Mouse (Mus musculus) megakaryocyte-erythroid progenitor cell, adult 5-6 weeks (primary cell): ENCODE measurements around the gene Sars. TPM values are rescaled to one million over a fixed set of nuclear protein-coding genes. Genes with fewer than 3 reads are reported as not detected.

Source experiments
- ATAC-seq: replicated peaks from 2 replicates; pipeline ENCODE4 v1.8.0; 2016; ENCODE audit warnings: mild to moderate bottlenecking, inconsistent platforms; ENCODE audit not compliant: severe bottlenecking, poor library complexity, low FRiP score, low TSS enrichment
- total RNA-seq, 2 experiments: library from RNA; stranded (forward) in 1 of 2; stranded (reverse) in 1 of 2; fragments of 200-1000, 215-1000 nt in 1 of 2; fragments of >200 nt in 1 of 2; fragmentation: Nextera tagmentation in 1 of 2; gene quantifications; 2 replicates each; pipeline ENCODE4 v1.2.3; 2014 to 2017

Gene Sars
- total RNA-seq, 2 experiments from 2014 or later = 58.8 to 521 TPM

DNA sequence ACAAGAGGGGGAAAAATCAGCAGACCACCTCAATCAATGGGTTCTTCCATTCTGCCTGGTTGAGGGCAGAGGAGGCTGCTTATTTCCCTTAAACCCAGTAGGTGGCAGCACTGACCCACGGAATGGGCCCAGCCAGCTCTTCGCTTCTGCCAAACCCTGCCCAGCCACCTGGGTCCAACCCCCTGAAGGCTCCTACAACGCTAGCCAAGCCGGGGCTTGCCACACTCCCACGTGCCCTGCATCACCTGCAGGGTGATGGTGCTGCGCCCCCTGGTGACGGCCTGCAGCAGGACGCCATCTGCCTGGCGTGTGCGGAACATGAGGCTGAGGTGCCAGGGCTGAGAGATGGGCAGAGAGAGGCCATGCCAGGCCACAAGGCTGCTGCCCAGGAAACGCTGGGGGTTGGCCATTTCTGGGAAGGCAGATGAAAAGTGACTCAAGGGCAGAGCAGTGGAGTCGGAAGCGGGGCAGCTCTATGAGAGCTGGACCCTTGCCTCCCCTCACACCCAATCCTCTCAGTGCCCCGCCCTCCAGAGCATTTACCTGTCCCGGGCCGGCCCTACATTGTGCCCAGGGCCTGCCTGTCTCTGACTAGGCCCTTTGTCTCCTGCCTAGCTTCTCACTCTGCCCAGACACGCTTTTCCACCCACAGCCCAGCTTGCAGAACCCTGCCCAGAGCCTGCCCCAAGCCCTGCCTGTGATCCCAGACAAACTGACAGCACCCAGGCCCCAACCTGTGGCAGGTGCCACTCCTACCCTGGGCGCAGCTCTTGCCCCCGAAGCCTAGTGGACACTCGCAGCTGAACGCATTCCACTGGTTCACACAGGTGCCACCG lies 43.1 kb downstream of the Sars start:
- ATAC-seq = peak; percentile 94

DNA sequence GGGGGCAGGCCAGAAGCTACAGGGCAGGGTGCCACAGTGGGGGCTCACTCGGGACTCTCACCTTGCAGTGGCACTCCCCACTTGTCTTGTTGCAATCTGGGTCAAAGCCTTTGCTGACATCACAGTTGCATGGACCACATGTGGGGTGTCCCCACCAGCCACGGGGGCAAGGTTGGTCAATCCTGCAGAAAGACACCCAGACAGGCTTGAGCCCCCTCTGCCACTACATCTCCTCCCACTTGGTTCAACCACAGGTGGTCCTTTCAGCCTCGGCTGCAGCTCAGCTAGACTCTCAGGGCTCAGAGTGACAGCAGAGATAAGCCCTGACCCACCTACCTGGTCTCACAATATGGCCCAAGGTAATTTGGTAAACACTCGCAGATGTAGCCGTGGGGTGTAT lies 44.6 kb downstream of the Sars start:
- ATAC-seq = no peak

DNA sequence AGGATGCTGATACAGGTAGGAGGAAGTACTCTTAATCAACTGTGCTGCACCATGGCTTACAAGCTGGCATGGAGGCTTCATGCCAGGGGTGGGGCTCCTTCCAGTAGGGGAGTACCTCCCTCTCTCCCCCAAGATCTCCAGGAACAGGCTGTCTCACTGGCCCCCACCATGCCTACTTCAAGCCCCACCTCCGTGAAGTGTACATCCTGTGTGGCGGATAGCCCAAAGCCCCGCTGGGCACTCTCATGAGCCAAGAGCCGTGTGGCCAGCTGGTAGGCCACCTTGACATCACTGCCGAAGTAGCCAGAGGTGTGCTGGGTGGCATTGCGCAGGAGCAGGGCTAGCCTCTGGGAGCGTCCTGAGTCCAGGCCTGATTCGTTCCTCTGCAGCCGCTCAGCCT lies 46.7 kb downstream of the Sars start:
- ATAC-seq = no peak

DNA sequence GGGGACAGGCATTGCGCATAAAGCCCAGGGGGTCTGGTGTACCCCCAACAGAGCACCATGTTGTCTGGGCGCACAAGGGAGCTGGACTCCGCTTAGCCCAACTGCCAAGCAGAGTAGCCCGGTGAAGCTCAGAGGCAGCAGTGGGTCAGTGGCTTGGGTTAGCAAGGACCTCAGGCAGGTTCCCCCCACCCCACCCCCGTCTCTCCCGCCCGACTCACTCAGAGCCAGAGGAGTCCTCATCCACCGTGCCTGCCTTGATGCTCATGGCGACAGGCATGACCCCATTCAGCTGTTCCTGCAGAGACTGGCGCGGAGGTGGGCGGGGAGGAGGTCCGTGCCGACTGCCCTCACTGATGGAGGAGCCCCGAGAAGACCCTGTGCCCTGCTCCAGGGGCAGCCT lies 52.2 kb downstream of the Sars start:
- no peak for ATAC-seq

DNA sequence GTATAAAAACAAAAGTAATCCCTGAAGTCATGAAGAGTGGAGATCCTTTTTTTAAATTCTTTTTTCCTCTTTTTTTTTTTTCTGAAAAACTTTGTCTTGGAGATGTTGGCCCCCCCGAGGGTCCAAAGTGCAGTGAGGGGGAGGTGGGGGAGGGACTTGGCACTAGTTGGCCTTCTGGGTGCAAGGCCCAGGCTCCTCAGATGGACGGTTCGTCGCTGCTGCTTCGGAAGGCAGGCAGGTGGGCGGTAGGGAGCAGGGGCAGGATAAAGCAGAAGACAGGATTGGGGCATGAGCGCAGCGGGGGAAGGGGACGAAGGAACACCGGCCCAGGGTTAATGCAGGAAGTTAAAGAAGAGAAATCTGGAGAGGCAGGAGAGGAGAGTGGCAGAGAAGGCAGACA lies 52.7 kb downstream of the Sars start:
- ATAC-seq = no peak

DNA sequence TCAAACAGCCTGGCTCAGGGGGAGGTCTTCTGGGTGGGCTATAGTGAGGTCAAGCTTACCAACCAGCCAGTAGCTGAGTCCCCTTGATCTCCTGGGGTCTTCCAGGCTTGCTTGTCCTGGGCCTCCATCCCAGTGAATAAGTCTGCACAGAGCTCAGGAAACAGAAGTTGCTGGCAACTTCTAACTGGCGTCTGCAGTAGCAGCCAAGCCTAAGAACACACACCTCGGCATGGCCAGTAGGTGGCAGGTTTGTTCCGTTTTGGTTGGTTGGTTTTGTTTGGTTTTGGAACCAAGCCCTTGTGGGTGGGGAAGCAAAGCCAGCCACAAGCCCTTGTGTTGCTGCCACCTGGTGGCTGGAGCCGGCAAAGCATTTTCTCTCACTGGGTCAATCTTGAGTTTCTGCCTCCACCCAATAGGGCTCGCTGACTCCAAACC lies 55.9 kb downstream of the Sars start:
- ATAC-seq = peak; percentile 86

DNA sequence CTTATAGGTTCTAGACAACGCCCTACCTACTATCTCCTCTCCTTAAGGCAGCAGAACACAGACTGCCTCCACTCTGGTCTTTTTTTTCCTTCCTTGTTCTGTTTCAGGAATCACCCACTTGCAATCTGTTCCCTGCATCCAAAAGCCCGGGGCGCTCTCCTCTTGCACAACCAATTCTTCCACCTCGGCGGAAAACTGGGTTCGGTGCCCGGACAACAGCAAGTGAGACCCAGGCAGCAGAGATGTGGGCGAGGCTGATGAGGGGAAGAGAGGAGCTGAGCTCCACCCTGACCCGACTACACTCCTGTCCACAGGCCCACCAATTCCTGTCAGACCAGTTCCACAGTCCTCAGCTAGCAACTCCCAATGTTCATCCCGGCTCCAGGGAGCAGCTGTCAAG lies 58.8 kb downstream of the Sars start:
- ATAC-seq = no peak

DNA sequence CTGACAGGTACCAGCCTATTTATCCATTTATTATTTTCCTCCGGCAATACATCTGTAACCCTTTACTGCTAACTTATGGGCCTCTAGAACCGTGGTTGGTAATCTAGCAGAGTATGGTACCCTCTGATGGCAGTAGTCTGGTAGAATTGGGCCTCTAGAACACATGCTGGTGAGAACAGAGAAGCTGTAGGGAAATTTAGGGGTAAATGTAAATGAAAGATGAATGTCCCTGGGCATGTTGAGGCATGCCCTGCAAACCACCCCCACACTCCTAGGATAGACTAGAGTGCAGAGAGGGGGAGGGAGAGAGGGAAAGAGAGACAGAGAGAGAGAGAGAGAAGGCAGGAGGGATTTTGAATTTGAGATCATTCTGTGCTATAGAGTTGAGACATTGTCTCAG lies 60.6 kb downstream of the Sars start:
- no peak for ATAC-seq

DNA sequence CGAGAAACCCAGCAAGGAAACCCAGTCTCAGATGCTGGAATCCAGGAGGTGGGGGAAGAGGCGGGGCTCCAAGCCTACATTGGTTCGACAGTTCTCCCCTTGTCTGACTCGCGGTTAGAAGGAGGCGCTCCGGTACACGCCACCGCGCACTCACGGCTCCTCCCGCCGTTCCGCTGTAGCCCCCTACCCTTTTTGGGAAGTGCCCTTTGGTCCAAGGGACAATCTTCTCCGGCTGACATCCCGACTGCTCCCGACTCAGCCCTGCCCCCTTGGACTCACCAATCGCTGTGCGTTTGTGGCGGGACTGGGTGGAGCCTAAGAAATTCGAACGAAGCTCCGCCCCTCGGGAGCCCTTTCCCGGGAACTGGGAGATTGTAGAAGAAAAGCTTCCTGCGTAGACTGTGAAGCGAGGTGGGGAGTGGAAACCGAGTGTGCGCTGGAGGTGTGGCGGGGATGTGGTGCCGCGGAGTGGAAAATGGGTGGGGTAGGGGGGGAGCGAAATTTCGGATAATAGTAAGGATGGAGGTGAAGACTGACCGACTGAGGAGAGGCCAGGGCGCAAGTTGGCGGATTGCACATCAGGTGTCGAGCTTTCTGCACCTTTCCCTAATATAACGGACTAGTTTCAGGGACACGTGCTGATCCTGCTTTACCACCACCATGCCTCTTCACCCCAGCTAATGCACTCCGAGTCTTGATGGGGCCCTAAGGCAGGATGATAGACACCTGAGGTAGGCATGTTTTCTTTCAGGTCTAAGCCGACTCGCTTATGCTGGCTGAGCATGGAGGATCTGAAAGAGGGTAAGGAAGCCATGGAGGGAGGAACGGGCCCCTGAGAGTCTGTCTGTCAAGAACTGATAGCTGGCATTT lies 61.3 kb downstream of the Sars start, which contains the start of gene Psrc1:
TSS of gene Psrc1 (plus strand) at position 355 of the 870 bp plus-strand sequence.
- peak; percentile 74 for ATAC-seq

DNA sequence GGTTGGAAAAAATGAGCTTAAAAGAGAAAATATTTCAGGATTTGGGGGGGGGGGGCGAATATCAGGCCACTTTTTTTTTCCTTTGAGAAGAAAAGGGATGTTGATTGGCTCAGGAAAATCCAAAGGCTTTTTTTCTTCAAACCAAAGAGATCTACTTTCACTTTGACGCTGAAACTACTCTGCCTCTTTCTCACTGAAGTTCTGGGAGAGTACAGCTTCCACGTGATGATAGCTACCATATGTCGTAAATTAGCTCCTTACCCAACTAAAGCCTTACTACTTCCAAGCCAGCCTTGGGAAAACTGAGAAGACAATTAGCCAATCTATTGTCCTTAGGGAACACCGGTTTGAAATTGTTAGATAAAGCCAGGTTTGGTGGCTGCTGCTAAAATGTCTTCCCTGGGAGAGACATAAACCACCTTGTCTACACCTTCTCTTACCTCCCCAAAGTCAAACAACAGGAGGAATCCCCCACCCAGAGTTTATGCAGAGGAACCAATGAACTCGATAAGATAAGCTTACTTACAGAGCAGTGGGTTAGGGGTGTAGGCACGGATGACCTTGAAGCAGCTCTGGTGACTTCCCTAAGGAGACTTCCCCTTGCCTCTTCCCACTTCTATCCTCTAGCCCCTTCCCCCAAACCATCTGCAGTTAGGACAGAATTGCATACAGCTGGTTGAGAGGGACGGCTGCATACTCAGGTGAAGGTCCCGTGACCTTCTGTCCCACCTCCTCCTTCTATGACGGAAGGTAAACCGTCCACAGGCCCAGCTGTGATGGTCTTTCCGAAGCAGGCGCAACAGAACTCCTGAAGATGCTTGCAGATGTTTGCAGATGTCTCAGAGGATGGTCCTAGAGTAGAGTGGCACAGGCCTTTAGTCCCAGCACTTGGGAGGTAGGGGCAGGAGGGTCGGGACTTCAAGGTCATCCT lies 62.8 kb downstream of the Sars start:
- ATAC-seq = no peak

DNA sequence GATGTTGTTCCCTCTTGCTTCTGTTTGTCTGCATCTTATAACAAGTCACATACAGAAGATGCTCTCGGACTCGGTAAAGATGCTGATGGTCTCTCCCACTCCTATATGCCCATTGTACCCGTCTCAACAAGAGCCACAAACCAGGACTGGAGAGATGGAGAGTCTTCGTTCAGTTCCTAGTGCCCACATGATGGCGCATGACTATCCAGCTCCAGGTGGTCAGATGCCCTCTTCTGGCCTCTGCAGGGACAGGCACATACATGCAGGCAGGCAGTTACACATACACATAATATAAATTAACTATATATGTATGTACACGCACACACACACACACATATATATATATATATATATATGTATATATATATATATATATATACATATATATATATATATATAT lies 64.3 kb downstream of the Sars start:
- peak; percentile 65 for ATAC-seq

DNA sequence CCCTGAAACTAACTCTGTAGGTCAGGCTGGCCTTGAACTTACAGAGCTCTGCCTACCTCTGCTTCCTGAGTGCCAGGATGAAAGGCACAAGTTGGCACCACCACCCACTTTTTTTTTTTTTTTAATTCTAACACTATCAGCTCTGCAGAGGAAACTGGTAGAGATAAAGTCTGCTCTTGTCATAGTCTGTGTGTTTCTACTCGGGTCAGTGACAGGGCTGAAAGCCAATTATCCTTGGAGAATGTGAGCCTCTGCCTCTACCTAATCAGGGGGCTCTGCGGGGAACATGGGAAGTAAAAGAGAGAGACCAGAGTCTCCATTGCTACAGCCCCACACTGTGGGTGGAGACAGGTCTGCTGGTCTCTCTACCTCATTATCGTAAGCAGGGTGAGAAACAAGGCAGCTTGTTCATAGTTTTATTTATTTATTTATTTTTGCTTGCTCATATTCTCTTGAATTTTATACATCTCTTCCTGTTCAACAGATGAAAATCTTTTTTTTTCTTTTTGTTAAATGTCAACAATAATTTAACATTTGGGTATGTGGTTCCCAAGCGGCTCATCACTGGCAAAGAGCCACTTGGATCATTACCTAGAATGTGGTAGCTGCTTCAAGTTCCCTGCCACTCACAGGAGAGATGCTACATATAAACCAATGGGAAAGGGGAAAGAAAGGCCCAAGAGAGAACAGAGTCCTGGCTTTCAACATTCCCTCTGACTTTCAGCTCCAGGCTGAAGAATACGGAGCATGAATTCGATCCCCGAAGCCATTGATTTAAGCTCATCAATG lies 65.9 kb downstream of the Sars start:
- peak; percentile 12 for ATAC-seq

Other genes starting within 250 kb of the Sars start
- gene Cyb561d1, start 244.0 kb downstream of the Sars start, total RNA-seq (2014; fragmentation: Nextera tagmentation) = 3.8 and 5.0 TPM in 2 replicates
- gene Cyb561d1, start 244.0 kb downstream of the Sars start, total RNA-seq (2017) = 3.5 and 4.6 TPM in 2 replicates
- gene Atxn7l2, start 234.3 kb downstream of the Sars start, total RNA-seq (2014; fragmentation: Nextera tagmentation) = 8.3 and 12.1 TPM in 2 replicates
- gene Atxn7l2, start 234.3 kb downstream of the Sars start, total RNA-seq (2017) = 1.9 and 3.2 TPM in 2 replicates
- not detected in 2 replicates for gene Sypl2, start 218.6 kb downstream of the Sars start, total RNA-seq (2014; fragmentation: Nextera tagmentation)
- not detected in 2 replicates for gene Sypl2, start 218.6 kb downstream of the Sars start, total RNA-seq (2017)
- gene Psma5, start 188.3 kb downstream of the Sars start, total RNA-seq (2014; fragmentation: Nextera tagmentation) = 223 and 248 TPM in 2 replicates
- 358 and 414 TPM in 2 replicates for gene Psma5, start 188.3 kb downstream of the Sars start, total RNA-seq (2017)
- gene Sort1, start 161.1 kb downstream of the Sars start, total RNA-seq (2014; fragmentation: Nextera tagmentation) = 4.5 and 7.6 TPM in 2 replicates
- 5.8 and 7.7 TPM in 2 replicates for gene Sort1, start 161.1 kb downstream of the Sars start, total RNA-seq (2017)
- not detected in 2 replicates for gene Mybphl, start 80.3 kb downstream of the Sars start, total RNA-seq (2014; fragmentation: Nextera tagmentation)
- gene Mybphl, start 80.3 kb downstream of the Sars start, total RNA-seq (2017) = not detected in 2 replicates
- 34.4 and 34.9 TPM in 2 replicates for gene Psrc1, start 61.4 kb downstream of the Sars start, total RNA-seq (2014; fragmentation: Nextera tagmentation)
- 13.6 and 24.9 TPM in 2 replicates for gene Psrc1, start 61.4 kb downstream of the Sars start, total RNA-seq (2017)
- 1.8 and 6.5 TPM in 2 replicates for gene Celsr2, start 29.7 kb downstream of the Sars start, total RNA-seq (2014; fragmentation: Nextera tagmentation)
- 0.42 and 2.3 TPM in 2 replicates for gene Celsr2, start 29.7 kb downstream of the Sars start, total RNA-seq (2017)
- not detected in 2 replicates for gene 1700013F07Rik, start 88.9 kb upstream of the Sars start, total RNA-seq (2014; fragmentation: Nextera tagmentation)
- gene 1700013F07Rik, start 88.9 kb upstream of the Sars start, total RNA-seq (2017) = not detected in 2 replicates
- 0.49 TPM in 1 of 2 replicates, not detected in the other for gene 5330417C22Rik, start 91.3 kb upstream of the Sars start, total RNA-seq (2014; fragmentation: Nextera tagmentation)
- gene 5330417C22Rik, start 91.3 kb upstream of the Sars start, total RNA-seq (2017) = 5.0 TPM in 1 of 2 replicates, not detected in the other
- gene Tmem167b, start 117.3 kb upstream of the Sars start, total RNA-seq (2014; fragmentation: Nextera tagmentation) = 8.1 and 15.6 TPM in 2 replicates
- 29.1 and 36.7 TPM in 2 replicates for gene Tmem167b, start 117.3 kb upstream of the Sars start, total RNA-seq (2017)
- gene Taf13, start 126.5 kb upstream of the Sars start, total RNA-seq (2014; fragmentation: Nextera tagmentation) = 8.2 and 16.8 TPM in 2 replicates
- 9.3 and 16.8 TPM in 2 replicates for gene Taf13, start 126.5 kb upstream of the Sars start, total RNA-seq (2017)
- 3.9 and 7.8 TPM in 2 replicates for gene Wdr47, start 146.1 kb upstream of the Sars start, total RNA-seq (2014; fragmentation: Nextera tagmentation)
- gene Wdr47, start 146.1 kb upstream of the Sars start, total RNA-seq (2017) = 5.4 and 19.6 TPM in 2 replicates
- gene Clcc1, start 208.7 kb upstream of the Sars start, total RNA-seq (2014; fragmentation: Nextera tagmentation) = 24.2 and 34.0 TPM in 2 replicates
- 82.8 and 91.3 TPM in 2 replicates for gene Clcc1, start 208.7 kb upstream of the Sars start, total RNA-seq (2017)